Mouse (Mus musculus): ENCODE data around the gene Trim47.

The Trim47 gene

DNA sequence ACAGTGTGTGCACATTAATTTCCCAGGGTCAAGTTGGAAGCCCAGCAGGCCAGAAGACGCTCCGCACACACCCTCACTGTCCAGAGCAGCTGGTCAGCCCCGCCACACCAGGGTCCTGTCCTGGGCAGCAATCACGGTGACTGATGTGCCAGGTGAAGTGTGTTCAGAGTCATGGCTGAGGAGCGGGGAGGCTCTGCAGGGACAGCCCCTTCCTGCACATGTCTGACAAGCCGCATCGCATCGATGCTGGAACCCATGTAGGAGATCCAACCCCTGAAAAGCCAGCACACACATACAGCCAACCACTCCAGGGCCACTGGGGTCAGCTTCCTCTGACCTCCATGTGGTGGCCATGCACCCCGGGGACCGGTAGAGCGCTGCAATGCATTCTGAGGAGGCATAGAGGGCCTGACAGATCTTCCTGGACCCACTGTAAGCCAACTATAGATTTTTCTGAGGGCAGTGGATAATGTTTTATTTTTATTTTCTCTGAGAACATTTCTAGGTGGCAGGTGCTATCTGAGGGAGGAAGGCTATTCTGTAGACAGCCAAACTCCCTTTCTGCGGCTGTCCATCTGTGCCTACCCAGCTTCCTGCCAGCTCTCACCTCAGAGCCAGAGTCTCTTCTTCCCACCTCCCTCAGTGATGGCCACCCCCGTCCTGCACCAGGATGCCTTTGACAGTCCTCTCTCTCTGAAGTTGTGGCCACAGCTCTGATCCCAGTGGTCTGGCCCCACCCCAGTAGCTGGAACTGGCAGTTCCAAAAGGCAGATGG is 65.2 kb downstream of the Trim47 start:
- DNase-seq, result no peak

DNA sequence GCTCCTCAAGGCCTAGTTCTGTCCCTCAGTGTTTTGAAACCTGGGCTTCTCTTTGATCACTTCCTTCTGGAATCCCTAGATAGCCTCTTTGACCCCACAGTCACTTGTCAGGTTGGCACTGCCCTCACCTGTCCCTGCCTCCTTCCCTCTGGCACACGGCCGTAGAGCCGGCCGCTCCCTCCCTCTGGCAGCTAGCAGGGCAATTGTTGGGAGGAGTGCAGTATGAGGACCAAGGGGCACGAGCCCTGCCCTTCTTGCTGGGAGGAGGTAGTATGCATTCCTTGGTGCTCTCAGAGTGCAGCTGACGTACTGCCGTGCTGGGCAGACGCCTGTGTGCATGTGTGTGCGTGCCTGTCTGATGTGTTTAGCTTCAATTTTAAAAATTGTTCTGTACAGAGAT is 66.4 kb downstream of the Trim47 start:
- DNase-seq, result no peak

DNA sequence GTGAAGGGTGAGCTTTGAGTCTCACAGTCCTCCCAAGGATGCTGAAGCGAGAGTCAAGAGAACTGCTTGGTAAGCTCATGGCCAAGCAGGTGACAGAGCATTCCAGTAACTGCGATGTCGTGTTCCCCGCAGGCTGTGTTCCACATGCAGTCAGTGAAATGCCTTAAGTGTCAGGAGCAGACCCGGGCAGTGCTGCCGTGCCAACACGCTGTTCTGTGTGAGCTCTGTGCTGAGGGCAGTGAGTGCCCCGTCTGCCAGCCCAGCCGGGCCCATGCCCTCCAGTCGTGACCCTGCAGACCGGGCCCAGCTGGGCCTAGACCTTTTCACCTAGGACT is 67.4 kb downstream of the Trim47 start:
- DNase-seq, result no peak

DNA sequence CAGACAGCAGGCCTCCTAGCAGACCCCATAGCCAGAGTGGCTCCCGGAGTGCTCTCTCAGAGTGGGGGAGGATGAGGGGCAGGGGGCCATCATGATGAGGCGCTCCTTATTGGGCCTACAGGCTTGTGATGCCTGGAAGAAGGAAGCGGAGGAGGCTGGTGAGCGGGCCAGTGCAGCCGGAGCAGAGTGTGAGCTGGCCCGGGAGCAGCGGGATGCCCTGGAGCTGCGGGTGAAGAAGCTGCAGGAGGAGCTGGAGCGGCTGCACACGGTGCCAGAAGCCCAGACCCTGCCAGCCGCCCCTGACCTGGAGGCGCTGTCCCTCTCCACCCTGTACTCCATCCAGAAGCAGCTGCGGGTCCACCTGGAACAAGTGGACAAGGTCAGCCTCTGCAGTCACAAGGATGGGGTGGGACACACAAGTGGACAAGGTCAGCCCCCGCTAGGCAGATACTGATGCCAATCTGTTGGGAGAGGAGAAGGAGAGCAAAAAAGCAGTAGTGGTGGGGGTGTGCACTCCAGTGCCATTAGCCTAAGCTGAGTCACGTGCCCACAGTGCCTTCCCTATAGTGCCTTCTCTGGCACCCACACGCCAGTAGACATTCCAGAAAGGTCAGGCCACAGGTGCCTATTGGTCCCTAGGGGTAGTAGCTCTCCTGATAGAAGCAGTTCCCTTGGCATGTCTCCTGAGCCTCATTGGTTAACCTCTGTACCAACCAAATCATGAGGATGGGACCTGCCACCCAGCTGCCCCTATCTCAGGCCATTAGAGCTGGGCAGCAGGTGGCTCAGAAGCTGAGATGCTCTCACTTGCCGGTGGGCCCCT is 67.9 kb downstream of the Trim47 start:
- DNase-seq, result no peak

DNA sequence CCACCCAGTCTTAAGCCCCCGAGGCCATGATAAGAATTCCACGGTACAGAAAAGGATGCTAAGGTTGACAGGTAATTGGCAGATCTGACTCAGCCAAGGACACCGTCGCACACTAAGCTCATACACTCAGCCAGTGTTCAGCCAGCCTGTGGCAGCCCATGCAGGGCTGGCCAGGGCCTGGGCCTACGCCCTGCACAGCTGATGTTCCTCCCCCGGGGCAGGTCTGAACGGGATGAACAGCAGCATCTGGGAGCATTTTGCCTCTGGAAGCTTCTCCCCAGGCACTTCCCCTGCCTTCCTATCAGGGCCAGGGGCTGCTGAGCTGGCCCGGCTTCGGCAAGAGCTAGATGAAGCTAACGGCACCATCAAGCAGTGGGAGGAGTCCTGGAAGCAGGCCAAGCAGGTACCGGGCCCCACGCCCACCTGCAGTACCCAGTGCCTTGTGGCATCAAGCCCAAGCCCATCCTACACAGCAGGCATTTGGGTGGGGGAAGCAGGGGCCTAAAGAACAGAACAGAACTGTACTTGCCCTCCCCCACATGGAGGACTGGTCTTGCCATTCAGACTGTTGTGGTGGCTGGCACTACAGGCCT is 68.9 kb downstream of the Trim47 start:
- DNase-seq, result no peak

DNA sequence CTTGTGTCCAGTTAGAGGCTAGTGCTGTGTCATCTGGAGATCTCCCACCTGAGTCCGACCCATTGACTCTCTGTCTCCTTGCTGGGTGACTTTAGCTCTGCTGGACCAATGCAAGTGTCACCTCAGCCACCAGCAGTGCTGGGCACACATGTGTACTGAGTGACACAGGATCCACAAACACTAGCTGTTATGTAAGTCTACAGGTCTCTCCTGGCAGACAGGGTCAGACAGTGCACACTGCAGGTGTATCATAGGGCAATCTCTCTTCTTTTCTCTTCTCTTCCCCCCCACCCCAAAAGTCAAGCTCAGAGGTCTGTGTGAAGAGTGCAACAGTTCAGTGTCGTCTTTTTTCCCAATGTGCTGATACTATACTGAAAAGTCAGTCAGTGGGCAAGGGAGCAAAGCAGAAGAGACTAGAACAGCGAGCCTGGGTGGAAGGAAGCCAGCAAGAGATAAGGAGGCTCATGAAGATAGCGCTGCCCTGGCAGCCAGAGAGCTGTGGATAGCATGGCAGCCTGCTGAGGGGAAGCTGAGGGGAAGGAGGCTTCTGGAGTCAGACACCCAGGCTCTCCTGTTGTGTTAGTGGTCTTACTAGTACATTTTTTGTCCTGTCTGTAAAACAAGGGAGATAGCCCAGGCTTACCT is 69.7 kb downstream of the Trim47 start:
- DNase-seq, result no peak

DNA sequence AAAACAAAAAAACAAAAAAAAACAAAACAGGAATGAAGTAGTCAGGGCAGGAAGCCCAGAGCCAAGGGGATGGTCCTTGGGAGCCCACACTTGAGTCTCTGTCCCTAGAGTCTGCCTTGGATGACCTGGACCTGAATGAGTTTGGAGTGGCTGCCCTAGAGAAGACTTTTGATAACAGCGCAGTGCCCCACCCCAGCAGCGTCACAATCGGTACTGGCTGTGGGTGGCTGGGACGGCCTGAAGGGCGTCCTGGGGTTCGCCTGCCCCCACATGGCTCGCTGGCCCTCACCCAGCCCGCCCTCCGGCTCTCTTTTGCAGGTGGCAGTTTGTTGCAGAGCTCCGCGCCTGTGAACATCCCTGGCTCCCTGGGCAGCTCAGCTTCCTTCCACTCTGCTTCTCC is 71.1 kb downstream of the Trim47 start:
- no peak for DNase-seq
